Mouse (Mus musculus) liver, embryonic 14.5 days (tissue): ENCODE measurements at regions not wholly inside any gene's neighbourhood (a gene's known extent, or its start where the extent isn't known, plus 50 kb on each side); places are given as distances from the start of the nearest gene placed in this dataset.

ENCODE experiments used
- CTCF ChIP-seq: IDR thresholded peaks from 2 replicates; pipeline ENCODE4 v1.5.1; 2016; ENCODE audit warnings: antibody characterized with exemption, low read depth, control low read depth
- EP300 ChIP-seq: IDR thresholded peaks from 2 replicates; pipeline ENCODE4 v1.6.1; 2016; ENCODE audit warnings: antibody characterized with exemption, low read depth

- TF ChIP-seq EP300 (no peak), CTCF (no peak)
Observed at GRCm38 (mm10) chr1:183930363-183930982, 82.6 kb upstream of the Dusp10 start.
